Mouse (Mus musculus): ENCODE results near the gene Adamts7. TPM values are rescaled to one million over a fixed set of nuclear protein-coding genes. Genes with fewer than 3 reads are reported as not detected.
A peak's percentile ranks its signal among the peaks of the same experiment; 100 is the strongest.

Adamts7 gene
- polyA plus RNA-seq, 1 experiment from 2014 or later = 10.0 TPM

GRCm38 (mm10) chr9:90124156-90124872 is 38.6 kb upstream of the Adamts7 start:
- no peaks in the 10 kb centered on the region for H3K4me1 ChIP-seq (ENCODE audit: control insufficient read depth, insufficient read depth, low read length)
- no peaks in the 10 kb centered on the region for H3K36me3 ChIP-seq (ENCODE audit: control insufficient read depth, insufficient read depth, low read length)
- no peak overlapping the region for H3K9ac ChIP-seq (ENCODE audit: low read depth, low read length)
- no peak overlapping the region for H3K4me2 ChIP-seq (replicated peaks; ENCODE audit: low read depth, low read length)
- ATAC-seq (ENCODE audit: low FRiP score, low TSS enrichment) = no peak
- H3K27me3 ChIP-seq (ENCODE audit: control insufficient read depth, insufficient read depth, low read length) = no peaks in the 10 kb centered on the region
- H3K9me3 ChIP-seq (ENCODE audit: control insufficient read depth, low read length) = no peaks in the 10 kb centered on the region
- H3K27ac ChIP-seq (ENCODE audit: low read depth, low read length) = no peak overlapping the region
- WGBS = 33% methylated on average over 11 of the region's 11 CpGs
- no peak overlapping the region for H3K4me3 ChIP-seq (ENCODE audit: low read length)

- ATAC-seq (ENCODE audit: low FRiP score, low TSS enrichment) = no peak; the same call in 1 of the 2 replicates
- WGBS = 45% methylated on average over 8 of the region's 8 CpGs
- Histone ChIP-seq H3K36me3 (ENCODE audit: control insufficient read depth, insufficient read depth, low read length) (no peaks in the 10 kb centered on the region), H3K27ac (ENCODE audit: low read depth, low read length) (no peak overlapping the region), H3K27me3 (ENCODE audit: control insufficient read depth, insufficient read depth, low read length) (no peaks in the 10 kb centered on the region), H3K9ac (ENCODE audit: low read depth, low read length) (no peak overlapping the region), H3K4me2 (replicated peaks; ENCODE audit: low read depth, low read length) (no peak overlapping the region), H3K4me3 (ENCODE audit: low read length) (no peak overlapping the region), H3K4me1 (ENCODE audit: control insufficient read depth, insufficient read depth, low read length) (no peaks in the 10 kb centered on the region), H3K9me3 (ENCODE audit: control insufficient read depth, low read length) (no peaks in the 10 kb centered on the region)
These were observed 38.0 kb upstream of the Adamts7 start for GRCm38 (mm10) chr9:90124873-90125245.

DNA sequence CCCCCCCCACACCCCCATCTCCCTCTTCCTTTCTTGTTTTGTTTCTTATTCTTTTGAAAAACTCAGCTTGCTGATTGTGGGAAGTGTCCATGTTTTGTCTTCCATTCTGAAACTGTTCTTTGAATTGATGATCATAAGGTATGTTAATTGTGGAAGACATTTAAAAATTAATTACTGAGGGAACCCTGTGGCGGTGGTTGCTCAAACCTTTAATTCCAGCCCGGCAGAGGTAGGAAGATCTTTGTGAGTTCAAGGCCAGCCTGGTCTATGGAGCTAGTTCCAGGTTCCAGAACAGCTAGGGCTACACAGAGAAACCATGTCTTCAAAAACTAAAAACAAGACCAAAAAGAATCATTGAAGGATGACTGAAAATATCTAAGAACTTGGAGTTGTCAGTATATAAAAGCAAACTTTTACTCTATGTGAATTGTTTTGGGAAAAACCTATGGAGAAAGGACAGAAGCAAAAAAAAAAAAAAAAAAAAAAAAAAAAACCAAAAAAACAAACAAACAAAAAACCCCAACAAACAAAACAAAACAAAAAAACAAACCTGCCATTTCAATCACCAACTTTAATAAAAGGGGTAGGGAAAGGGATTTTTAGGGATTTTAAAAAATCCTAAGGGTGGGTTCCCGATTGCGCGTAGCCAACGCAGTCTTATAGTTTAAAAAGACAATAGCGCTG is 37.3 kb upstream of the Adamts7 start:
- WGBS = 18% methylated on average over 7 of the region's 7 CpGs
- H3K4me1 ChIP-seq (ENCODE audit: control insufficient read depth, insufficient read depth, low read length) = no peaks in the 10 kb centered on the region
- peak overlapping the region; percentile 46 for H3K4me2 ChIP-seq (replicated peaks; ENCODE audit: low read depth, low read length)
- no peaks in the 10 kb centered on the region for H3K9me3 ChIP-seq (ENCODE audit: control insufficient read depth, low read length)
- no peaks in the 10 kb centered on the region for H3K27me3 ChIP-seq (ENCODE audit: control insufficient read depth, insufficient read depth, low read length)
- H3K4me3 ChIP-seq (ENCODE audit: low read length) = peak overlapping the region; percentile 27
- no peak overlapping the region for H3K27ac ChIP-seq (ENCODE audit: low read depth, low read length)
- no peaks in the 10 kb centered on the region for H3K36me3 ChIP-seq (ENCODE audit: control insufficient read depth, insufficient read depth, low read length)
- no peak for ATAC-seq (ENCODE audit: low FRiP score, low TSS enrichment)
- H3K9ac ChIP-seq (ENCODE audit: low read depth, low read length) = no peak overlapping the region

DNA sequence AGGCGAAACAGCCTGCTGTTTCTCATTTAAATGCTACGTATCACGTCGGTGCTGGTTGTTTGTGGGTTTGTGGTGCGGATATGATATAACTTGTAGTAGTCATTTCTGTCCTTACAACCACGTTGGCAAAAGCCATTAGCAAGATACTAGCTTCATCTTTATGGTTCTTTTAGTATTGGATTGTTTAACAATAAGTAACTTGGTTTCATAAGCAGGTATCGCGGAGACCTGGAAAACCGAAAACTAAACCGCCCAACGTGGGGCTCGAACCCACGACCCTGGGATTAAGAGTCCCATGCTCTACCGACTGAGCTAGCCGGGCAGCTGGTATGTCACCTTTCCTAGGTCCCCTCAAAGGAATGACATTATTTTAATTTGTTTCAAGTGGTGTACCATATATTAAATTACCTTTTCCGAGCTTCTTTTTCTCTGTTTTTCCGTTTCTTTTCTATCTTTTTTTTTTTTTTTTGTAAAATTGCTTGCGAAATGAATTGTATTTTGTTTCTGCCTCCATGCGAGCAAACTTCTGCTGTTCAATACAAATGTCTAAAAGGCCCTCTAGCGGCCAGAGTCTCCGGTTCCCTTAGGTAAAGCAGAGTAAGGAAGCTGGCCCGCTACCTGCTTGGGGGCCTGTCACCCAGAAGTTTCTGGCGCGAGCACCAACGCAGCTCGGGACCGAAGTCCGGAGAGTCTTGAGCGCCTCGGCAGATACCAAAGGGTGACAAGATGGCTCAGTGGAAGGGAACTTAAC is 36.4 kb upstream of the Adamts7 start:
- peak overlapping the region; percentile 46 for H3K4me2 ChIP-seq (replicated peaks; ENCODE audit: low read depth, low read length)
- peak overlapping the region; percentile 27 for H3K4me3 ChIP-seq (ENCODE audit: low read length)
- no peaks in the 10 kb centered on the region for H3K27me3 ChIP-seq (ENCODE audit: control insufficient read depth, insufficient read depth, low read length)
- WGBS = 2% methylated on average over 30 of the region's 30 CpGs
- no peaks in the 10 kb centered on the region for H3K36me3 ChIP-seq (ENCODE audit: control insufficient read depth, insufficient read depth, low read length)
- H3K27ac ChIP-seq (ENCODE audit: low read depth, low read length) = no peak overlapping the region
- ATAC-seq (ENCODE audit: low FRiP score, low TSS enrichment) = peak; percentile 80
- H3K9ac ChIP-seq (ENCODE audit: low read depth, low read length) = peak overlapping the region; percentile 37; the same call in 1 of the 2 replicates
- no peaks in the 10 kb centered on the region for H3K4me1 ChIP-seq (ENCODE audit: control insufficient read depth, insufficient read depth, low read length)
- no peaks in the 10 kb centered on the region for H3K9me3 ChIP-seq (ENCODE audit: control insufficient read depth, low read length)

GRCm38 (mm10) chr9:90127146-90127545 is 35.7 kb upstream of the Adamts7 start:
- H3K9me3 ChIP-seq (ENCODE audit: control insufficient read depth, low read length) = no peaks in the 10 kb centered on the region
- H3K4me2 ChIP-seq (replicated peaks; ENCODE audit: low read depth, low read length) = peak overlapping the region; percentile 46; the same call in 1 of the 2 replicates
- 58% methylated on average over 6 of the region's 6 CpGs for WGBS
- H3K4me3 ChIP-seq (ENCODE audit: low read length) = peak overlapping the region; percentile 27; the same call in 1 of the 2 replicates
- no peaks in the 10 kb centered on the region for H3K36me3 ChIP-seq (ENCODE audit: control insufficient read depth, insufficient read depth, low read length)
- no peak overlapping the region for H3K27ac ChIP-seq (ENCODE audit: low read depth, low read length)
- no peaks in the 10 kb centered on the region for H3K27me3 ChIP-seq (ENCODE audit: control insufficient read depth, insufficient read depth, low read length)
- ATAC-seq (ENCODE audit: low FRiP score, low TSS enrichment) = no peak
- H3K4me1 ChIP-seq (ENCODE audit: control insufficient read depth, insufficient read depth, low read length) = no peaks in the 10 kb centered on the region
- H3K9ac ChIP-seq (ENCODE audit: low read depth, low read length) = no peak overlapping the region

DNA sequence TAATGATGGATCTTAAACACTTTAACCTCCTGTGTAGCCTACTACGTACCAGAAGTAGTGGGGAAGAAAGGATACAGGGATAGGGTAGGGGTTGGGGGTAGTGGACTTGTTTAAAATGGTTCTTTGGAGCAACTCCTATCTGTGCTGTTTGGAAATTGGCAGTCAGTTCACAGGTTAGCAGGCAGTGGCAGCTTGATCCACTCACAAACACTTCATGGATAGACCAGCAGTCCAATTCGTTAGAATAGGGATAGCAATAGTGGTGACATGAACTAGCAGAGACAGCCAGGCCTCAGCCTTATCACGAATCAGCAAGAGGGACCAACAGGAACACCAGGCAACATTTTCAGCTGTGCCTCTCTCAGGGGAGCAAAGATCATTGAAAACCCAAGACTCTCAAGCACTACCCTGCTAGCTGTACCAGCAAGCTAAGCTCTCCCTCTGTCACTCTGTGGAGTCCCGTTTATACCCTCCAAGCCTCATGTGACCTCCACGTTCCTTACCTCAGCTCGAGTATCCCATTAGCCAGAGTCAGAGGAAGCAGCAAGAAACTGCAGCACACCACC is 34.1 kb upstream of the Adamts7 start:
- WGBS = 72% methylated on average over 6 of the region's 6 CpGs

GRCm38 (mm10) chr9:90133562-90134355 is 29.1 kb upstream of the Adamts7 start:
- ATAC-seq (ENCODE audit: low FRiP score, low TSS enrichment) = no peak
- Histone ChIP-seq H3K27me3 (ENCODE audit: control insufficient read depth, insufficient read depth, low read length) (no peaks in the 10 kb centered on the region), H3K9ac (ENCODE audit: low read depth, low read length) (no peak overlapping the region), H3K4me3 (ENCODE audit: low read length) (no peak overlapping the region), H3K4me2 (replicated peaks; ENCODE audit: low read depth, low read length) (no peak overlapping the region), H3K27ac (ENCODE audit: low read depth, low read length) (no peak overlapping the region), H3K36me3 (ENCODE audit: control insufficient read depth, insufficient read depth, low read length) (no peaks in the 10 kb centered on the region), H3K4me1 (ENCODE audit: control insufficient read depth, insufficient read depth, low read length) (no peaks in the 10 kb centered on the region), H3K9me3 (ENCODE audit: control insufficient read depth, low read length) (no peaks in the 10 kb centered on the region)
- 73% methylated on average over 7 of the region's 7 CpGs for WGBS

More for the DNA sequence above, 34.1 kb upstream of the Adamts7 start:
- Histone ChIP-seq H3K36me3 (ENCODE audit: control insufficient read depth, insufficient read depth, low read length) (no peaks in the 10 kb centered on the region), H3K9me3 (ENCODE audit: control insufficient read depth, low read length) (no peaks in the 10 kb centered on the region), H3K9ac (ENCODE audit: low read depth, low read length) (no peak overlapping the region), H3K4me3 (ENCODE audit: low read length) (no peak overlapping the region), H3K27ac (ENCODE audit: low read depth, low read length) (no peak overlapping the region), H3K4me1 (ENCODE audit: control insufficient read depth, insufficient read depth, low read length) (no peaks in the 10 kb centered on the region), H3K27me3 (ENCODE audit: control insufficient read depth, insufficient read depth, low read length) (no peaks in the 10 kb centered on the region), H3K4me2 (replicated peaks; ENCODE audit: low read depth, low read length) (no peak overlapping the region)
- no peak for ATAC-seq (ENCODE audit: low FRiP score, low TSS enrichment)

DNA sequence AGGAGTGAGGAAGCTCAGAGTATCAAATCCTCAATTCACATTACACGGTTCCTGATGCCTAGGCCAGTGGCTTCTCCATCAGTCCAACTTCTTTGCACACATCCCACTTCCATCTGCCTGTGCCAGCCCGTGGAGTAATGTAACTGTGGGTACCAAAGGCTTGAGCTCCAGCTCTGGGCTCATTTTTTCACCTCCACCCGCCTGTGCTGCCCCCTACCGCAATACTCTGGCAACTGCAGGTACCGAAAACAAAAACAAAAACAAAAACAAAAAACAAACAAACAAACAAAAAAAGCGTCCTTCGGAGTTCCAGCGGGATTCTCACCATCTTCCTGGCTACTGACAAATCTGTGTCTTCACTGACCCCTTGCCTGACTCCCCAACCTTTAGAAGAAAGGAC is 27.4 kb upstream of the Adamts7 start:
- 82% methylated on average over 8 of the region's 8 CpGs for WGBS
- no peak overlapping the region for H3K9ac ChIP-seq (ENCODE audit: low read depth, low read length)
- H3K36me3 ChIP-seq (ENCODE audit: control insufficient read depth, insufficient read depth, low read length) = no peaks in the 10 kb centered on the region
- H3K27me3 ChIP-seq (ENCODE audit: control insufficient read depth, insufficient read depth, low read length) = no peaks in the 10 kb centered on the region
- H3K4me2 ChIP-seq (replicated peaks; ENCODE audit: low read depth, low read length) = no peak overlapping the region
- ATAC-seq (ENCODE audit: low FRiP score, low TSS enrichment) = no peak
- no peak overlapping the region for H3K27ac ChIP-seq (ENCODE audit: low read depth, low read length)
- no peaks in the 10 kb centered on the region for H3K4me1 ChIP-seq (ENCODE audit: control insufficient read depth, insufficient read depth, low read length)
- no peaks in the 10 kb centered on the region for H3K9me3 ChIP-seq (ENCODE audit: control insufficient read depth, low read length)
- H3K4me3 ChIP-seq (ENCODE audit: low read length) = no peak overlapping the region

All from kidney, embryonic 14.5 days (tissue).